10 mouse cellular contexts compared by ENCODE assay signal in genomic region chr4:43727718-43728575, GRCm38 (mm10). TPM values are rescaled to one million over a fixed set of nuclear protein-coding genes. Genes with fewer than 3 reads are reported as not detected.
DNase-seq lines count a peak whose midpoint lies in the region; ATAC-seq and TF ChIP-seq lines count a peak whose summit lies in the region.
"Had no signal": no experiment of that assay in that cellular context is flagged by ENCODE, and none has a peak within 500 bp of the region (broad histone marks: within the 10 kb centered on the region; RNA-seq: fewer than 3 reads in every experiment).

No protein-coding gene starts in this region.

- H3K9me3 ChIP-seq in forebrain, embryonic 10.5 days, result no peaks in the 10 kb centered on the region
- no peaks in the 10 kb centered on the region for H3K9me3 ChIP-seq in forebrain, embryonic 15.5 days
- H3K9me3 ChIP-seq in heart, embryonic 15.5 days (replicated peaks), result no peaks in the 10 kb centered on the region
- no peaks in the 10 kb centered on the region for H3K9me3 ChIP-seq in liver, postnatal 0 days (ENCODE audit: low read length)
- H3K9me3 ChIP-seq in midbrain, embryonic 15.5 days, result no peaks in the 10 kb centered on the region

- ATAC-seq in forebrain, embryonic 15.5 days (replicated peaks), result no peak
- peak; percentile 25; the same call in 1 of the 2 replicates for ATAC-seq in heart, embryonic 15.5 days (replicated peaks; ENCODE audit: insufficient number of reproducible peaks, insufficient read depth, low FRiP score, low read depth)
- peak; percentile 43; the same call in 1 of the 2 replicates for ATAC-seq in liver, postnatal 0 days
- ATAC-seq in monocyte, adult 5-6 weeks (replicated peaks; ENCODE audit: insufficient number of reproducible peaks, low FRiP score, low TSS enrichment, poor library complexity, severe bottlenecking), result no peak
- no peak for ATAC-seq in midbrain, embryonic 15.5 days (replicated peaks)

- no peak for TF ChIP-seq CTCF in lung, adult 2 months (IDR thresholded peaks at IDR 0.05; ENCODE audit: insufficient read depth, low read length)
- TF ChIP-seq CTCF in liver, postnatal 0 days (IDR thresholded peaks at IDR 0.05; ENCODE audit: low read depth), result no peak

- H3K27me3 ChIP-seq in forebrain, embryonic 10.5 days (ENCODE audit: poor library complexity, severe bottlenecking), result no peaks in the 10 kb centered on the region
- no peaks in the 10 kb centered on the region for H3K27me3 ChIP-seq in forebrain, embryonic 15.5 days
- H3K27me3 ChIP-seq in heart, embryonic 15.5 days, result no peaks in the 10 kb centered on the region
- H3K27me3 ChIP-seq in liver, postnatal 0 days (ENCODE audit: insufficient read depth, low read length), result no peaks in the 10 kb centered on the region
- H3K27me3 ChIP-seq in midbrain, embryonic 15.5 days (replicated peaks), result no peaks in the 10 kb centered on the region

- TF ChIP-seq EP300 in liver, postnatal 0 days (IDR thresholded peaks at IDR 0.05; ENCODE audit: low read depth), result no peak

- 81% methylated on average over 7 of the region's 7 CpGs for WGBS in forebrain, embryonic 10.5 days
- WGBS in forebrain, embryonic 15.5 days, result 72% methylated on average over 7 of the region's 7 CpGs
- 63% methylated on average over 7 of the region's 7 CpGs for WGBS in lung, adult 2 months
- 52% methylated on average over 7 of the region's 7 CpGs for WGBS in heart, embryonic 15.5 days
- WGBS in liver, postnatal 0 days (ENCODE audit: insufficient replicate concordance), result 57% methylated on average over 7 of the region's 7 CpGs
- 71% methylated on average over 7 of the region's 7 CpGs for WGBS in midbrain, embryonic 15.5 days

- peaks cover 12% of the 10 kb centered on the region for H3K4me1 ChIP-seq in forebrain, embryonic 10.5 days
- H3K4me1 ChIP-seq in forebrain, embryonic 15.5 days, result no peaks in the 10 kb centered on the region
- peaks cover 35% of the 10 kb centered on the region for H3K4me1 ChIP-seq in lung, adult 2 months (ENCODE audit: control insufficient read depth, insufficient read depth, low read length)
- peaks cover 50% of the 10 kb centered on the region for H3K4me1 ChIP-seq in heart, embryonic 15.5 days (replicated peaks)
- H3K4me1 ChIP-seq in liver, postnatal 0 days (ENCODE audit: insufficient read depth), result peaks cover 2% of the 10 kb centered on the region
- H3K4me1 ChIP-seq in midbrain, embryonic 15.5 days, result no peaks in the 10 kb centered on the region

- DNase-seq in forebrain, embryonic 10.5 days (ENCODE audit: extremely low spot score, low spot score), result no peak
- peak; percentile 46 for DNase-seq in lung, adult 2 months
- no peak for DNase-seq in lung, postnatal 25 days (ENCODE audit: low spot score)
- DNase-seq in liver, postnatal 0 days, result no peak

- H3K9ac ChIP-seq in forebrain, embryonic 15.5 days (replicated peaks), result no peak overlapping the region
- H3K9ac ChIP-seq in heart, embryonic 15.5 days, result no peak overlapping the region
- no peak overlapping the region for H3K9ac ChIP-seq in liver, postnatal 0 days (replicated peaks)
- no peak overlapping the region for H3K9ac ChIP-seq in midbrain, embryonic 15.5 days

- 0 out of 2 replicates have a peak overlapping the region, but pooled peaks have one; percentile 2 for H3K27ac ChIP-seq in forebrain, embryonic 10.5 days
- H3K27ac ChIP-seq in forebrain, embryonic 15.5 days (replicated peaks), result no peak overlapping the region
- H3K27ac ChIP-seq in heart, embryonic 15.5 days, result peak overlapping the region; percentile 84
- H3K27ac ChIP-seq in liver, postnatal 0 days (ENCODE audit: low read depth), result peak overlapping the region; percentile 70
- H3K27ac ChIP-seq in midbrain, embryonic 15.5 days, result no peak overlapping the region

- no peak for TF ChIP-seq POLR2A in lung, adult 2 months (IDR thresholded peaks at IDR 0.05; ENCODE audit: borderline replicate concordance, extremely low read depth, low read depth, low read length)

- no peak overlapping the region for H3K4me3 ChIP-seq in forebrain, embryonic 10.5 days
- no peak overlapping the region for H3K4me3 ChIP-seq in forebrain, embryonic 15.5 days
- H3K4me3 ChIP-seq in lung, adult 2 months (replicated peaks; ENCODE audit: extremely low read depth, low read depth, low read length), result no peak overlapping the region
- no peak overlapping the region for H3K4me3 ChIP-seq in heart, embryonic 15.5 days
- no peak overlapping the region for H3K4me3 ChIP-seq in liver, postnatal 0 days (ENCODE audit: low read depth, low read length)
- no peak overlapping the region for H3K4me3 ChIP-seq in midbrain, embryonic 15.5 days

- H3K4me2 ChIP-seq in forebrain, embryonic 15.5 days (replicated peaks), result no peak overlapping the region
- H3K4me2 ChIP-seq in heart, embryonic 15.5 days, result peak overlapping the region; percentile 41; the same call in 1 of the 2 replicates
- H3K4me2 ChIP-seq in liver, postnatal 0 days (ENCODE audit: low read depth, low read length), result no peak overlapping the region
- H3K4me2 ChIP-seq in midbrain, embryonic 15.5 days, result no peak overlapping the region

- H3K36me3 ChIP-seq in forebrain, embryonic 10.5 days (replicated peaks), result no peaks in the 10 kb centered on the region
- no peaks in the 10 kb centered on the region for H3K36me3 ChIP-seq in forebrain, embryonic 15.5 days
- no peaks in the 10 kb centered on the region for H3K36me3 ChIP-seq in heart, embryonic 15.5 days
- H3K36me3 ChIP-seq in liver, postnatal 0 days (replicated peaks; ENCODE audit: insufficient read depth, low read length), result no peaks in the 10 kb centered on the region
- H3K36me3 ChIP-seq in midbrain, embryonic 15.5 days (replicated peaks), result no peaks in the 10 kb centered on the region

RNA-seq across cellular contexts. Expression of gene Hrct1, which starts 1.0 kb away (rescaled TPM):
- 0.16 and 0.31 TPM in 2 replicates for polyA plus RNA-seq in forebrain, embryonic 10.5 days (2016; fragmentation: Nextera tagmentation; extraction: Ambion mirVana)
- 0.19 and 0.42 TPM in 2 replicates for polyA plus RNA-seq in forebrain, embryonic 15.5 days (2015; fragmentation: Nextera tagmentation; extraction: Ambion mirVana)
- 14.4 and 15.1 TPM in 2 replicates for polyA plus RNA-seq in lung, adult 2 months (2012; rRNA removed)
- polyA plus RNA-seq in heart, embryonic 15.5 days (2015; fragmentation: Nextera tagmentation; extraction: Ambion mirVana), result 1.1 and 1.5 TPM in 2 replicates
- 0.40 and 0.50 TPM in 2 replicates for polyA plus RNA-seq in liver, postnatal 0 days (2015; fragmentation: Nextera tagmentation; extraction: Ambion mirVana)
- not detected in 3 replicates for total RNA-seq in monocyte, adult 5-6 weeks (2017)
- polyA plus RNA-seq in midbrain, embryonic 15.5 days (2015; fragmentation: Nextera tagmentation; extraction: Ambion mirVana), result 0.50 and 0.61 TPM in 2 replicates

RNA-seq across cellular contexts. Expression of gene Spaar, which starts 1.9 kb away (rescaled TPM):
- polyA plus RNA-seq in forebrain, embryonic 10.5 days (2016; fragmentation: Nextera tagmentation; extraction: Ambion mirVana), result 0.07 TPM in 1 of 2 replicates, not detected in the other
- polyA plus RNA-seq in forebrain, embryonic 15.5 days (2015; fragmentation: Nextera tagmentation; extraction: Ambion mirVana), result 0.08 TPM in 1 of 2 replicates, not detected in the other
- 5.7 and 9.4 TPM in 2 replicates for polyA plus RNA-seq in lung, adult 2 months (2012; rRNA removed)
- polyA plus RNA-seq in heart, embryonic 15.5 days (2015; fragmentation: Nextera tagmentation; extraction: Ambion mirVana), result 0.31 and 0.42 TPM in 2 replicates
- polyA plus RNA-seq in liver, postnatal 0 days (2015; fragmentation: Nextera tagmentation; extraction: Ambion mirVana), result 0.07 and 0.13 TPM in 2 replicates
- total RNA-seq in monocyte, adult 5-6 weeks (2017), result not detected in 3 replicates
- 0.06 TPM in 1 of 2 replicates, not detected in the other for polyA plus RNA-seq in midbrain, embryonic 15.5 days (2015; fragmentation: Nextera tagmentation; extraction: Ambion mirVana)

RNA-seq across cellular contexts. Expression of gene Olfr71, which starts 17.9 kb away (rescaled TPM):
- not detected in 2 replicates for polyA plus RNA-seq in forebrain, embryonic 10.5 days (2016; fragmentation: Nextera tagmentation; extraction: Ambion mirVana)
- not detected in 2 replicates for polyA plus RNA-seq in forebrain, embryonic 15.5 days (2015; fragmentation: Nextera tagmentation; extraction: Ambion mirVana)
- polyA plus RNA-seq in lung, adult 2 months (2012; rRNA removed), result 0.37 and 0.67 TPM in 2 replicates
- not detected in 2 replicates for polyA plus RNA-seq in heart, embryonic 15.5 days (2015; fragmentation: Nextera tagmentation; extraction: Ambion mirVana)
- not detected in 2 replicates for polyA plus RNA-seq in liver, postnatal 0 days (2015; fragmentation: Nextera tagmentation; extraction: Ambion mirVana)
- total RNA-seq in monocyte, adult 5-6 weeks (2017), result not detected in 3 replicates
- 0.13 TPM in 1 of 2 replicates, not detected in the other for polyA plus RNA-seq in midbrain, embryonic 15.5 days (2015; fragmentation: Nextera tagmentation; extraction: Ambion mirVana)
- total RNA-seq: heart, adult 18-20 months; layer of hippocampus, postnatal 25 days had no signal

RNA-seq across cellular contexts. Expression of gene Olfr70, which starts 27.3 kb away (rescaled TPM):
- not detected in 2 replicates for polyA plus RNA-seq in forebrain, embryonic 10.5 days (2016; fragmentation: Nextera tagmentation; extraction: Ambion mirVana)
- polyA plus RNA-seq in forebrain, embryonic 15.5 days (2015; fragmentation: Nextera tagmentation; extraction: Ambion mirVana), result not detected in 2 replicates
- polyA plus RNA-seq in lung, adult 2 months (2012; rRNA removed), result not detected in 2 replicates
- not detected in 2 replicates for polyA plus RNA-seq in heart, embryonic 15.5 days (2015; fragmentation: Nextera tagmentation; extraction: Ambion mirVana)
- not detected in 2 replicates for polyA plus RNA-seq in liver, postnatal 0 days (2015; fragmentation: Nextera tagmentation; extraction: Ambion mirVana)
- total RNA-seq in monocyte, adult 5-6 weeks (2017), result 0.53 TPM in 1 of 3 replicates, not detected in the others
- not detected in 2 replicates for polyA plus RNA-seq in midbrain, embryonic 15.5 days (2015; fragmentation: Nextera tagmentation; extraction: Ambion mirVana)
- total RNA-seq: heart, adult 18-20 months; layer of hippocampus, postnatal 25 days had no signal

RNA-seq across cellular contexts. Expression of gene Olfr159, which starts 42.9 kb away (rescaled TPM):
- polyA plus RNA-seq in forebrain, embryonic 10.5 days (2016; fragmentation: Nextera tagmentation; extraction: Ambion mirVana), result not detected in 2 replicates
- polyA plus RNA-seq in forebrain, embryonic 15.5 days (2015; fragmentation: Nextera tagmentation; extraction: Ambion mirVana), result not detected in 2 replicates
- polyA plus RNA-seq in lung, adult 2 months (2012; rRNA removed), result 0.13 TPM in 1 of 2 replicates, not detected in the other
- polyA plus RNA-seq in heart, embryonic 15.5 days (2015; fragmentation: Nextera tagmentation; extraction: Ambion mirVana), result not detected in 2 replicates
- not detected in 2 replicates for polyA plus RNA-seq in liver, postnatal 0 days (2015; fragmentation: Nextera tagmentation; extraction: Ambion mirVana)
- not detected in 3 replicates for total RNA-seq in monocyte, adult 5-6 weeks (2017)
- polyA plus RNA-seq in midbrain, embryonic 15.5 days (2015; fragmentation: Nextera tagmentation; extraction: Ambion mirVana), result not detected in 2 replicates
- total RNA-seq: heart, adult 18-20 months; layer of hippocampus, postnatal 25 days had no signal

Comparison
In these comparisons a context has a peak if more than half of its experiments do, and no peak if none do; other contexts are left out.
1. H3K27ac ChIP-seq: peak in forebrain, embryonic 10.5 days (single experiment), heart, embryonic 15.5 days (single experiment) and liver, postnatal 0 days (single experiment); none in forebrain, embryonic 15.5 days (single experiment) and midbrain, embryonic 15.5 days (single experiment).
2. ATAC-seq: peak in heart, embryonic 15.5 days (single experiment) and liver, postnatal 0 days (single experiment); none in forebrain, embryonic 15.5 days (single experiment), monocyte, adult 5-6 weeks (single experiment) and midbrain, embryonic 15.5 days (single experiment).